Mouse (Mus musculus): Measurements from ENCODE around the gene Ldlr.
A peak's percentile ranks its signal among the peaks of the same experiment; 100 is the strongest.

DNA sequence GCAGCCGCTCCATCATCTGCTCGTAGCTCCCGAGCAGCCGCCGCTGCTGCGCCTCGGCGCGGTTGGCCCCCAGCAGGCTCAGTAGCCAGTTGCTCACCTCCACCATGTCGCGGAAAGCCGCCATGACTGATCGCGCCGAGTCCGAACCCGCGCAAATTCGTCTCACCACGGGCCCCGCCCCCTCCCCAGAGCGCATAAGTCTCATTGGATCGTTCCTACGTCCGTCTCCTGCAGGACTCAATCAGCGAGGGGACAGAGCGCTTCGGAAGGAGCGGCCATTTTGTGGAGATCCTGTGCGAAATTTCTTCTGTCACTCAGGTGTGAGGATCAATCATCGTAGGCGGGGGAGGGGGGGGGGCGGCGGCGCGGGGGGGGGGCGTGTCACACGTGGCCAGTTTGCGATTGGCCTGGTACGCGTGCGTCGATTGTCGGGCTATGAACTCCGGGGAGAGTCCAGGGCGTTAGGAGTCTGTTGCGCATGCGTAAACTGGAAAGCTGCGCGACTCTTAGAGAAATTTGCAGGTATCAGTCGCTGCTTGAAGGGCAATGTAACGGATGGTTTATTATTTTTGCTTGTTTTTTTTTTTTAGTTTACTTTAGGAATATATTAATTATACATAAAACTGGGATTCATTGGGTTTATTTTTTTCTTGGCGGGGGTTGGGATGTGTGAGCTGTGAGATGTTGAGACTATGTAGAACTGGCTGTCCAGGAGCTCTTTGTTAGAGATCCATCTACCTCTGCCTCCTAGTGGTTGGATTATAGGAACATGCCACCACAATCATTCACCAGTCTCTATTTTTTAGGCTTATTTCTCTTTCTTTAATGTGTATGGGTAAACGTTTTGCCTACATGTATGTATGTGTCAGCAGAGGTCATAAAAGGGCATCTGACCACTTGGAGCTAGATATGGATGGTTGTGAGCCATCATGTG is 37.1 kb downstream of the Ldlr start, which contains the start of gene Spc24:
- TF ChIP-seq MAZ (IDR thresholded peaks at IDR 0.05; ENCODE audit: low read depth, low read length): peak; percentile 88
- peak; percentile 86; the same call in 1 of the 2 replicates for TF ChIP-seq JUND (IDR thresholded peaks at IDR 0.05; ENCODE audit: low read depth, low read length)
- TF ChIP-seq HCFC1 (IDR thresholded peaks at IDR 0.05; ENCODE audit: low read depth, low read length): peak; percentile 82
- peak in 2 of 3 experiments; percentile 89 to 98; a peak in 4 of 6 replicates for TF ChIP-seq CTCF (IDR thresholded peaks at IDR 0.05 in 2 of 3, conservative IDR thresholded peaks at IDR 0.05 in 1 of 3; ENCODE audit: control insufficient read depth in 1 of 3, insufficient read depth in 1 of 3, low read depth in 2 of 3, low read length in 3 of 3, poor library complexity in 1 of 3, severe bottlenecking in 1 of 3)
- TF ChIP-seq ELF1 (IDR thresholded peaks at IDR 0.05; ENCODE audit: low read depth, low read length): peak; percentile 66
- peak; percentile 93 for TF ChIP-seq TBP (IDR thresholded peaks at IDR 0.05; ENCODE audit: low read depth, low read length)
- TF ChIP-seq MYB (IDR thresholded peaks at IDR 0.05; ENCODE audit: low read depth, low read length): no peak
- peak; percentile 75 for TF ChIP-seq ZNF384 (IDR thresholded peaks at IDR 0.05; ENCODE audit: low read depth, low read length)
- peak; percentile 97 for TF ChIP-seq MYC (IDR thresholded peaks at IDR 0.05; ENCODE audit: low read depth, low read length)

All from MEL (cell line).